Mouse (Mus musculus): ENCODE measurements at regions not wholly inside any gene's neighbourhood (a gene's known extent, or its start where the extent isn't known, plus 50 kb on each side); places are given as distances from the start of the nearest gene placed in this dataset.
"Not testable (repeated sequence)": the region's sequence is repeated elsewhere in the genome, so short reads cannot be mapped to it uniquely, and the experiment has no call there.

DNA sequence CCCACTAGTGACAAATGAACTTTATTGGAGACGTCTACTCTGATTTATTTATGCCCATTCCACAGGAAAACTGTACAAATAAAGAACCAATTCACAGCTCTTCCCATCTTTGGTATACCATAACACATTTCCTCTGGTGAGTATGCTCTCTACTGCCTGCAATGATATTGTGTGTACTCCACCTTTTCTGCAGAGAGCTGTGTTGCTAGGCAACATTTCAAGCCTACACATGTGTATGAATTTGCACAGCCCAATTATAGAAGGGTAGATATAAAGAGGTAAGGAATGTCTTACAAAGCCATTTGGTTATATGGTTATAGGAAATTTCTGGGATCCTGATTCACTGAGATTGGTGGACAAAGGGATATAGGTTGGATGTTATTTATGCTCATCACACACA is 227.4 kb downstream of the 4931408C20Rik start:
- Histone ChIP-seq H3K9ac (ENCODE audit: low read depth, low read length) (no peak overlapping the region), H3K27ac (ENCODE audit: low read depth, low read length) (no peak overlapping the region), H3K36me3 (ENCODE audit: control insufficient read depth, insufficient read depth, low read length) (no peaks in the 10 kb centered on the region), H3K4me2 (replicated peaks; ENCODE audit: low read depth, low read length) (no peak overlapping the region), H3K4me1 (replicated peaks; ENCODE audit: control insufficient read depth, insufficient read depth, low read length) (no peaks in the 10 kb centered on the region), H3K9me3 (ENCODE audit: control insufficient read depth, low read length) (no peaks in the 10 kb centered on the region), H3K27me3 (ENCODE audit: control insufficient read depth, insufficient read depth, low read length) (no peaks in the 10 kb centered on the region), H3K4me3 (ENCODE audit: low read depth, low read length) (no peak overlapping the region)
- DNase-seq (ENCODE audit: low spot score): no peak
- peak; percentile 53; the same call in 1 of the 2 replicates for ATAC-seq (ENCODE audit: low FRiP score)
- WGBS: 88% methylated on average over 1 of the region's 1 CpGs

DNA sequence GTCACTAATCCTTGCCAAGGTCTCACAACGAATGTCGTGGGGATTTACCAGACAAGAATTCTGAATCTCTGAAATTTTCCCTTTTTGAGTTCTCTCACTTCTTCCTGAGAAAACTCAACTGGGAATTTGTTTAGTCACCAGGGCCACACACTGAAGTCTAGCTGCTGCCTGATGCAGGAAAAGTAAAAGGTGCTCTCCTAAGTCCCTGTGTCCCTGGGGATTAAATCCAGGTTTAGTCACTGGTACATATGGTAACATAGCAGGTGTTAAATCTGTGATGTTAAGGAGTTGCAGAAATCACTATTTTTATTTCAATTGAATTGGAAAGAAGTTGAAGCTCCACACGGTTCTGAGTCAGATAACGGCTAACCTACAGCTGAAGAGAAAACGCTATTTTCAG is 260.9 kb downstream of the 4931408C20Rik start:
- Histone ChIP-seq H3K9ac (ENCODE audit: low read depth, low read length) (no peak overlapping the region), H3K4me3 (ENCODE audit: low read depth, low read length) (no peak overlapping the region), H3K36me3 (ENCODE audit: control insufficient read depth, insufficient read depth, low read length) (no peaks in the 10 kb centered on the region), H3K4me2 (replicated peaks; ENCODE audit: low read depth, low read length) (no peak overlapping the region), H3K9me3 (ENCODE audit: control insufficient read depth, low read length) (no peaks in the 10 kb centered on the region), H3K27me3 (ENCODE audit: control insufficient read depth, insufficient read depth, low read length) (no peaks in the 10 kb centered on the region), H3K27ac (ENCODE audit: low read depth, low read length) (no peak overlapping the region), H3K4me1 (replicated peaks; ENCODE audit: control insufficient read depth, insufficient read depth, low read length) (no peaks in the 10 kb centered on the region)
- DNase-seq (ENCODE audit: low spot score) (no peak), ATAC-seq (ENCODE audit: low FRiP score) (no peak)
- 88% methylated on average over 5 of the region's 5 CpGs for WGBS

DNA sequence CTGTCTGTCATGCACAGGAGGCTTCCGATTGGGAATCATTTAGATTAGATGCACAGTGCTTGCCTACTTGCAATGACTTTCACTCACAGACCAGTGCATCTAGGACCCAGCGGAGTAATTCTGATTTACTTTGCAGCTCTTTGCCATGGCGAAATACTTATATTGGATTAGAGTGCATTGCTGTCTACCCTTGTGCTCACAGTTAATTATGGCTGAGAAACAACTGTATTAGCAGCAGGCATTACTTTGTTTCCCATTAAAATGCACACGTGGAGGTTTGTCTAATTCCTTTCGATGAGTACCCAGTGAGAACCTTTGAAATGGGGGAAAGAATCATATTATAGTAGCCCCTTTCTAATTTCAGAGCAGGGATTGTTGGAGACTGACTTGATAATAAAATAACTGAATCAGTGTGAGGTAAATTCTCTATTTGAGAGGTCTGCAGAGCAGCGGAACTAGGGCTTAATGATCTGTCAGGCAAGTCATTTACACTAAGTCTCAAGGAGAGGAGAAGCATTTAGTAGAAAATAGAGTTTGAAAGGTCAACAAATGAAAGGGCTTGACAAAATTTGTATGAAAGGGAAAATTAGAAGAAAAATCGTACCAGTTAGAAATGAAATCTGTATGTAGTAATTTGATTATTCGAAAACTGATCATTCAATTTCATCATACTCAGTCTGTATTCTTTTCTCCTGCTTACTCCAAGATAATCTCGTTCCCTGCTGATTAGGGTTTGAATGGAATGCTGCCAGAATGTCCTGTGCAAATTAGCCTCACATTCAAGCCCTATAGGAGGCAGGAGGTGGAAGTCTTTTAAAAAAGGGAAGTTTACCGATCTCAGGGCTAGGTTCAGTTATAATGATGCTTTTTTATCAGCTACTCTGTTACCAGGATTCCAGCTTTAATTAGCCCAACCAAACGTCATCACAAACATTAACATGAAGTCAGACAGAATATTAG is 299.0 kb downstream of the 4931408C20Rik start:
- no peaks in the 10 kb centered on the region for H3K4me1 ChIP-seq (replicated peaks; ENCODE audit: control insufficient read depth, insufficient read depth, low read length)
- no peak overlapping the region for H3K4me2 ChIP-seq (replicated peaks; ENCODE audit: low read depth, low read length)
- DNase-seq (ENCODE audit: low spot score) (no peak), ATAC-seq (ENCODE audit: low FRiP score) (no peak)
- H3K36me3 ChIP-seq (ENCODE audit: control insufficient read depth, insufficient read depth, low read length): no peaks in the 10 kb centered on the region
- H3K27me3 ChIP-seq (ENCODE audit: control insufficient read depth, insufficient read depth, low read length): no peaks in the 10 kb centered on the region
- 40% methylated on average over 11 of the region's 11 CpGs for WGBS
- no peak overlapping the region for H3K27ac ChIP-seq (ENCODE audit: low read depth, low read length)
- H3K4me3 ChIP-seq (ENCODE audit: low read depth, low read length): no peak overlapping the region
- H3K9me3 ChIP-seq (ENCODE audit: control insufficient read depth, low read length): no peaks in the 10 kb centered on the region
- no peak overlapping the region for H3K9ac ChIP-seq (ENCODE audit: low read depth, low read length)

DNA sequence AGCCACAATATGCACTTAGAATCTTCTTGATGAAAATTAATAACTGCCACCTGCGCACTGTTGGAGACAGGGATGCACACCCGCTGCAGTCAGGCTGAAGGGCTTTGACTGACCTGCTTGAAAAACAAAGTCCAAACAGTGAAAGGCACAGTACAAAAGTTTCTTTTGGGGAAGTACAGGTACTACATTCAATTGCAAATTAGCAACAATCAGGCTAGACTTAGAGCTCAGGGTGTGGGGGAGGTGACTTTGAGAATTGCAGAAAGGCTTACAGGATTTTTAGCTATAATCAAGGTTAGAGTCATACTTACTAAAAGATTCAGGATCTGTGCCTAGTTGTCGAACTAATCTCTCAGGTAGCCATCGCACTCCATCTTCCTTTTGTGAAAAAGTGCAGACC is 346.7 kb downstream of the 4931408C20Rik start:
- H3K9ac ChIP-seq (ENCODE audit: low read depth, low read length): no peak overlapping the region
- no peak overlapping the region for H3K4me2 ChIP-seq (replicated peaks; ENCODE audit: low read depth, low read length)
- no peaks in the 10 kb centered on the region for H3K27me3 ChIP-seq (ENCODE audit: control insufficient read depth, insufficient read depth, low read length)
- WGBS: 91% methylated on average over 4 of the region's 4 CpGs
- no peaks in the 10 kb centered on the region for H3K4me1 ChIP-seq (replicated peaks; ENCODE audit: control insufficient read depth, insufficient read depth, low read length)
- H3K4me3 ChIP-seq (ENCODE audit: low read depth, low read length): no peak overlapping the region
- DNase-seq (ENCODE audit: low spot score) (no peak), ATAC-seq (ENCODE audit: low FRiP score) (no peak)
- H3K27ac ChIP-seq (ENCODE audit: low read depth, low read length): no peak overlapping the region
- H3K36me3 ChIP-seq (ENCODE audit: control insufficient read depth, insufficient read depth, low read length): no peaks in the 10 kb centered on the region
- H3K9me3 ChIP-seq (ENCODE audit: control insufficient read depth, low read length): no peaks in the 10 kb centered on the region

DNA sequence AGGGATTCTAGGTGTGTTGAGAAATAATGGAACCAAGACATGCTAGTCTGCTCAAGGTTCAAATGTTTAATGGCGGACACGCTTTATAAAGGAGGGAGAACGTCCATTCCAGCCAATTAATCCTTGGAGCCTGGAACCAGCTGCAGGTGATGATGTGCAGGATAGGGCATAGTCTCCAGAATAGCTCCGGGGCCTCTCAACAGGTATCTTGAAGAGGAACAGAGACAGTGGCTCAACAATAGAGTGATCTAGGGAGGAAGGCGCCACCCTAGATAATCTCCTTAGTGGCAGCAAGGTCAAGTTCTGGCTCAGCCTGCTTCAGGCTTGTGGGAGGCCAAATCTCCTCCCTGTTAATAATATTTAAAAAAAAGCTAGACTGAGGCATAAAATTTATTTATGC is 347.4 kb downstream of the 4931408C20Rik start:
- H3K4me1 ChIP-seq (replicated peaks; ENCODE audit: control insufficient read depth, insufficient read depth, low read length); H3K9ac ChIP-seq (ENCODE audit: low read depth, low read length); H3K27ac ChIP-seq (ENCODE audit: low read depth, low read length); H3K27me3 ChIP-seq (ENCODE audit: control insufficient read depth, insufficient read depth, low read length); DNase-seq (ENCODE audit: low spot score); H3K36me3 ChIP-seq (ENCODE audit: control insufficient read depth, insufficient read depth, low read length); H3K4me3 ChIP-seq (ENCODE audit: low read depth, low read length); H3K4me2 ChIP-seq (replicated peaks; ENCODE audit: low read depth, low read length); ATAC-seq (ENCODE audit: low FRiP score); H3K9me3 ChIP-seq (ENCODE audit: control insufficient read depth, low read length): not testable (repeated sequence)
- 93% methylated on average over 5 of the region's 5 CpGs for WGBS

DNA sequence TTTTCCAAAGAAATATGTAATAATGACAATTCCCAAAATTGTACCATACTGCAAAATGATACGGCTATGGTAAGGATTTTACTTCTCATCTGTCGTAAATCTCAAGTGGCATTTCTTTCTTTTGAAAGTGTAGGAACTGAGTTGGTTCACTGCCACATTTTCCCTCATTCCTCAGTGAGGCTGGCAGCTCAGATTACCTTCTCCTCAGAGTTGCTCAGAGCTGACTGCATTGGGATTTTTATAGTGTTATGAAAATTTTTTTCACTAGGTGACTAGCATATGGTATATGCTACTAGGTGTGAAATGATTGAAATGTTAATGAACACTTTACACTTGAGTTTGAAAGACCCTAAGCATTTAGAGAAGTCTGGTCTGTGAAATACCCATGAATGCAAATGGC is 397.7 kb downstream of the 4931408C20Rik start:
- no peak overlapping the region for H3K27ac ChIP-seq (ENCODE audit: low read depth, low read length)
- WGBS: 93% methylated on average over 2 of the region's 2 CpGs
- H3K9me3 ChIP-seq (ENCODE audit: control insufficient read depth, low read length): no peaks in the 10 kb centered on the region
- ATAC-seq (ENCODE audit: low FRiP score): no peak
- H3K4me2 ChIP-seq (replicated peaks; ENCODE audit: low read depth, low read length): no peak overlapping the region
- no peak for DNase-seq (ENCODE audit: low spot score)
- no peaks in the 10 kb centered on the region for H3K4me1 ChIP-seq (replicated peaks; ENCODE audit: control insufficient read depth, insufficient read depth, low read length)
- H3K9ac ChIP-seq (ENCODE audit: low read depth, low read length): no peak overlapping the region
- H3K36me3 ChIP-seq (ENCODE audit: control insufficient read depth, insufficient read depth, low read length): no peaks in the 10 kb centered on the region
- no peaks in the 10 kb centered on the region for H3K27me3 ChIP-seq (ENCODE audit: control insufficient read depth, insufficient read depth, low read length)
- no peak overlapping the region for H3K4me3 ChIP-seq (ENCODE audit: low read depth, low read length)

DNA sequence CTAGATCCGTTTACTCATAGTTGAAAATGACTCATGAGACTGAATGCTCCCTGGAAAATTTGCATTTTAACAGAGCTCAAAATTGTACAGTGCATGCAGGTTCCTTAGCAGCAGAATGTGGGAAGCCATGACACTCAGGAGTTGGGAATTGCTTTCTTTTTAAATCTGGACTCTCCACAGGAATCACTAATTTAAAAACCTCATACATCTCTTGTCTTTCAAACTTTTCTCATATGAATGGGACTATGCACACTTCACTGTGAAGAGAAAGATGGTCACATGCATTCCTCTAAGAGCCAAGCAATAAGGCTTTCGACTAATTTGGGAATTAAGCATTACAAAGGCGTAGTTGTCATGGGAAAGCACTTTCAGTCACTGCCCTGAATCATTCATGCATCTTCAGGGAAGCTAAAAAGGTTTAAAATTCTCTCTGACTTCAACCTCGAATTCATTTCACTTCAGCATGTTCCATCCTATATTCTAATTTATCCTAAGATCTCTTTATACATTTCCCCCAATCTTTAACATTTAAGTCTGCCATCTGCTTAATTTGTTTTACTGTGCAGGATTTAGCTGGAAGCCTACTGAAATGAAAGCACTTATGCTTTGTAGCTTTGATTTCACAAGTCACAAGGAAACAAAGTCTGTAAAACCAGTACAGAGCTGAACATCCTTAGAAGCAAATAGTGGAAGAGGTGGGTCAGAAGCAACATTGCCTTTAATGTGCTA is 404.2 kb downstream of the 4931408C20Rik start:
- Histone ChIP-seq H3K27ac (ENCODE audit: low read depth, low read length) (no peak overlapping the region), H3K9me3 (ENCODE audit: control insufficient read depth, low read length) (no peaks in the 10 kb centered on the region), H3K4me3 (ENCODE audit: low read depth, low read length) (no peak overlapping the region), H3K4me2 (replicated peaks; ENCODE audit: low read depth, low read length) (no peak overlapping the region), H3K27me3 (ENCODE audit: control insufficient read depth, insufficient read depth, low read length) (no peaks in the 10 kb centered on the region), H3K9ac (ENCODE audit: low read depth, low read length) (no peak overlapping the region), H3K36me3 (ENCODE audit: control insufficient read depth, insufficient read depth, low read length) (no peaks in the 10 kb centered on the region), H3K4me1 (replicated peaks; ENCODE audit: control insufficient read depth, insufficient read depth, low read length) (no peaks in the 10 kb centered on the region)
- DNase-seq (ENCODE audit: low spot score) (no peak), ATAC-seq (ENCODE audit: low FRiP score) (no peak)
- 72% methylated on average over 4 of the region's 4 CpGs for WGBS

DNA sequence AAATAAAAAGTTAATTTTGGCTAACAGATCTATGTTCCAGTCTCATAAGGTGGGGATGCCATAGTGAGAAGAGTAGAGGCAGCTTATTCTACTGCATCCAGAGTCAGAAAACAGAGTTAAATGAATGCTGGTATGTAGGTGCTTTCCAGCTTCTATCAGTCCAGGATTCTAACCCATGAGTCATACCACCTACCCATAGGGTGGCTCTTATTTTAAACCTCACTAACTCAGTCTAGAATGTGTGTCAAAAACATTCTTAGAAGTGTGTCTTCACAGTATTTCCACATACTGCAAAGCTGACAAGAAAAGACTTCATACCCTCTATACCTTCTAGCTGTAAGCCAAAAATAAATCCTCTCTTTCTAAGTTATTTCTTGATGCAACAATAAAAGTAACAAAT is 410.7 kb downstream of the 4931408C20Rik start:
- Histone ChIP-seq H3K27me3 (ENCODE audit: control insufficient read depth, insufficient read depth, low read length) (no peaks in the 10 kb centered on the region), H3K4me3 (ENCODE audit: low read depth, low read length) (no peak overlapping the region), H3K4me1 (replicated peaks; ENCODE audit: control insufficient read depth, insufficient read depth, low read length) (no peaks in the 10 kb centered on the region), H3K36me3 (ENCODE audit: control insufficient read depth, insufficient read depth, low read length) (no peaks in the 10 kb centered on the region), H3K27ac (ENCODE audit: low read depth, low read length) (no peak overlapping the region), H3K9ac (ENCODE audit: low read depth, low read length) (no peak overlapping the region), H3K4me2 (replicated peaks; ENCODE audit: low read depth, low read length) (no peak overlapping the region), H3K9me3 (ENCODE audit: control insufficient read depth, low read length) (no peaks in the 10 kb centered on the region)
- ATAC-seq (ENCODE audit: low FRiP score): no peak
- no peak for DNase-seq (ENCODE audit: low spot score)

DNA sequence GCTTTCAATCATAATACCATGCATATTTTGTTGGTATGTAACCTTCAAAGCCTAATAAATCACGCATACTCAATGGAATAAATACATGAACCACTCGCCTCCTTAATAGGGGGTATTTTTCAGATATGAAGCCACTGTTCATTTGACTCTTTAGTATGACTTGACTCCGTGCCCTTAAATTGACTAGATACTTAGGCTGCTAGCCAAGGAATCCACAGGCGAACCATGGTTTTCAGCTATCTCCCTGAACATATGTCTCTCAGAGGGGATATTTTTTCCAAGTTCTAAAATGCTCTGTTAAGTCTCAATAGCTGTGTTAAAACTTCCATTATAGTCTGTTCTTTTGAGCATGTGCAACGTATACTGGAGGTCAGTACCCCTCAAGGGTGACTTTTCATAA is 413.8 kb upstream of the Adgrb3 start:
- WGBS: 85% methylated on average over 5 of the region's 5 CpGs
- Histone ChIP-seq H3K27ac (ENCODE audit: low read depth, low read length) (no peak overlapping the region), H3K4me1 (replicated peaks; ENCODE audit: control insufficient read depth, insufficient read depth, low read length) (no peaks in the 10 kb centered on the region), H3K9me3 (ENCODE audit: control insufficient read depth, low read length) (no peaks in the 10 kb centered on the region), H3K27me3 (ENCODE audit: control insufficient read depth, insufficient read depth, low read length) (no peaks in the 10 kb centered on the region), H3K4me3 (ENCODE audit: low read depth, low read length) (no peak overlapping the region), H3K4me2 (replicated peaks; ENCODE audit: low read depth, low read length) (no peak overlapping the region), H3K9ac (ENCODE audit: low read depth, low read length) (no peak overlapping the region), H3K36me3 (ENCODE audit: control insufficient read depth, insufficient read depth, low read length) (no peaks in the 10 kb centered on the region)
- no peak for DNase-seq (ENCODE audit: low spot score)
- no peak for ATAC-seq (ENCODE audit: low FRiP score)

Data from hindbrain, embryonic 11.5 days (tissue).